Mouse (Mus musculus) mesoderm, embryonic 11.5 days (tissue): ENCODE results near the gene Anapc4.

ENCODE experiments used
- DNase-seq: peaks from one replicate; pipeline ENCODE4 v3.0.0-alpha.2; 2012; ENCODE audit warnings: low read depth, low spot score

Gene Anapc4

GRCm38 (mm10) chr5:52868918-52869703 is 35.3 kb downstream of the Anapc4 start:
- DNase-seq = no peak

DNA sequence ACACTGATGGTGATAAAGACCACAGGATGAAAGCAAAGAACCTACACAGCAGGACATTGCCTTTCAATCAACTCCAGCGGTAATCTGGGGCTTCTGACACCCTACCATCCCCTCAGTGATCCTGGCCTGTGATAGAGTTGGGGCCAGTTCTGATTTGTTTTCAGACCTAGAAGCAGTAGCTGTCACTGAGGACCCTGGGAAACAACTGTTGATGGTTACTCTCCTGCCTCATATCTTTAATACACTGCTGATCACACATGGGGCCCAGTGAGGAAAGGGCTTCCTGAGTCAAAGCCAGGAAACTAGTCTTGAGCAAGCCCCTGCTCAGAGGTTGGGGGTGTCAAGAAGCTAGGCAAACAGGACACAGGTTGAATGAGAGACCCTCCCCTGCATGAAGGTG is 37.6 kb downstream of the Anapc4 start:
- no peak for DNase-seq

GRCm38 (mm10) chr5:52871986-52872385 is 38.2 kb downstream of the Anapc4 start:
- DNase-seq = no peak

DNA sequence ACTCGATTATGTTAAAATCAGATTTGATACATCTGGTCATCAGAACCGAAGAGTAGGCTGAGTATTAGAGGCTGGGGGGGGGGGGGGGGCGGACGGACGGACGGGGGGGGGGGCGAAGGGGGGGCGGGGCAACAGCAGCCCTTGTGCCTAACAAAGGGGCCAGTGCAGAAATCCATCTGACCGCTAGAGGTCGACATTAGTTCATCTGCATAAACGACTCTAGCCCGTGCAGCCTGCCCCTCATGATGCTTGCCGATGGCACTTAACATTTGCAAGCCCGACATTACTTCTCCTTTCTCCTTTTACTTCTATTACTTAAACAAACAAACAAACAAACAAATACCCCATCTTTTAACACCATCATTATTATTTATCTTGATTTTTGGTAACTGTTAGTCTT is 45.0 kb downstream of the Anapc4 start:
- peak; percentile 82 for DNase-seq

DNA sequence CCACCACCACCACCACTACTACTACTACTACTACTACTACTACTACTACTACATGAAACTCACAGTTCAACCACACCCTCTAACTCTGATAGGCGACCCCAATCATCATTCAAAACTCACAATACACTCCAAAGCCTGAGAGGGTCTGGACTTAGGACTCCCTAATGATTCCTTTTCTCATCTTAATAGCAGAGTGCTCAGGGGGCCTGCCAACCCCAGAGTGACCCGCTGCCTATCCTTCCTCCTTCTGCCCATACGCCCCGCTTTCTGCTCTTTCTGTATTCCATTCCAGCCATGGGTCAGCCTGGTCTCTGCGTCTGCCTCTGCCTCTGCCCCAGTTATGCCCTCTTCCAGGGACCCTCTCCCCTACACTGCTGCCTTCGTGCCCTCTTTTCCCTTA is 46.1 kb downstream of the Anapc4 start:
- DNase-seq = no peak

GRCm38 (mm10) chr5:52882446-52882845 is 48.6 kb downstream of the Anapc4 start:
- no peak for DNase-seq

DNA sequence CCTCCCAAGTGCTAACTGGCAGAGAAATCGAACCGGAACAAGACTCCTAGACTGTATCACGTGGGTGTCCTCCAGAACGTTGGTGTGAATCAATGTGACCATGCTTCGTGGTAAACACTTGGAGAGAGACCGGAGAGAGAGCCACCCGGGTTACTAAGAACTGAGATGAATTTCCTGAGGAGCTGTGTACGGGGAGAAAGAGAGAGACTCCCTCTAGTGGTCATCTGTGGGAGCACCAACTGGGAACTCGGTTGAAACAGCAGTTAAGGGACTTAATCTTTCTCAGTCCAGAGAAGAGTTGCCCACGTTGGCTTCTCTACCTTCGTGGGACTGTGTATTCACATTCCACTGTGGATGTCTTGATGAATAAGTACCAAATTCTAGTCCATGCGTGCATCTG is 53.3 kb downstream of the Anapc4 start:
- DNase-seq = peak; percentile 51

DNA sequence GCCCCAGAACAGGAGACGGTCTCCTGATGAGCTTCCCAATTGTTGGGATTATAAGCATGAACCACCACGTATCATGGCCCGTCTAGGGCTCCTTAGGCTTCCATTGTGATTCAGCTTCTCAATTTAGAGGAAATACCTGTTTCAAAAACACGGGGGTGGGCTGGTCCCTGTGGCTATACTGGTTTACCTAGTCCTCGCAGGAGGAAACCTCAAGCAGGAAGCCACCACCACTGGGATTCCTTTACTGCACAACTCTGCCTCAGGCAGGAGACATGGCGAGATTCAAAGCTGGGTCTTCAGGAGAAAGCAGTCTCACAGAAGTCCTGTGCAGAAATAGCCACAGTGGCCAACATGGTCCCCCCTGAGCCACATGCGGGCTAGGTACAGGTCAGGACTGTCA is 56.1 kb downstream of the Anapc4 start:
- DNase-seq = no peak

- no peak for DNase-seq
Measured at GRCm38 (mm10) chr5:52891949-52892835, 58.4 kb downstream of the Anapc4 start.

DNA sequence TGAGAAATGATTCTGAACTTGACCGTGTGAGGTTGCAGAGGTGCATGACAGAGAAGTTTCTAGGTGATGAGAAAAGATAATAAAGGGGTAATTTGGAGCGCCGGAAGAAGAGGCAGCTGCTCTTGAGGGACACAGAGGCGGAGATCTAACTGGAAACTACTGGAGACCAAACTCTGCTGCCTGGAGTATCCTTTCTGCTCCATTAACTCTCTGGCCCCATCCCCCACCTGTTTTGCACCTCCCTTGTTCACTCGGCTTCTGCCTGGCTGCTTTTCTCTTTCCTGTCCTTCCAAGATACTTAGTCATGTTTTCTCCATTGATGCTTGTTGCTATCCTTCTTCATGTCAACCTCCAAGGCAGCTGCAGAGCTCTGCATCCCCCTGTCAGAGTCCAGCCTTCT is 60.1 kb downstream of the Anapc4 start:
- no peak for DNase-seq

GRCm38 (mm10) chr5:52904246-52904645 is 70.4 kb downstream of the Anapc4 start:
- no peak for DNase-seq

GRCm38 (mm10) chr5:52904671-52905070 is 70.9 kb downstream of the Anapc4 start:
- no peak for DNase-seq

GRCm38 (mm10) chr5:52908246-52908645 is 74.4 kb downstream of the Anapc4 start:
- no peak for DNase-seq

DNA sequence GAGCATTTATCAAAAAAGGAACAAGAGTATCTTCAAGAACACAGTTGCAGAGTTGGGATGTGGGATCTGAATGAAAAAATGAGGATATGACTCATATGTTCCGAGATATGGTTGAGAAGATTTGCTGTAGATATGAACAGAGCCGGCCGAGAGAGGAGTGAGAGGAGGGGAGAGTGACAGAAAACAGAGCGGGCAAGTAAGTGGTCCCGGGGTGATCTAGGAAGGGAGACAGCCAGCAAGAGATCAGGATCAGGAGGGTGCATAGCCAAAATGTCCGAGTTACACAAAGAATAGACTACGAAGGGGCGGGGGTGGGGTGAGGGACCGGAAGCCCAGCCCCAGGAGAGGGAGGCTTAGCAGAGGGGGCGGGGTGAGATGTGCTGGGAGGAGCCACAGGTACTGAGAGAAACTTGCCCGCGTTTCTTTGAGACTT is 76.4 kb downstream of the Anapc4 start:
- DNase-seq = no peak

GRCm38 (mm10) chr5:52911286-52911870 is 77.6 kb downstream of the Anapc4 start:
- no peak for DNase-seq

GRCm38 (mm10) chr5:52913711-52914110 is 79.9 kb downstream of the Anapc4 start:
- DNase-seq = no peak

- no peak for DNase-seq
Measured at GRCm38 (mm10) chr5:52916186-52916585, 82.4 kb downstream of the Anapc4 start.
